Mouse (Mus musculus) kidney, adult 2 months (tissue): ENCODE results near the gene Rab2b.

Experiments used
- CTCF ChIP-seq: fragments of 200-500 bp; conservative IDR thresholded peaks from 2 replicates; pipeline ENCODE4 v1.5.1; 2011; ENCODE audit warnings: low read depth, mild to moderate bottlenecking, control low read depth, low read length, moderate library complexity, mixed read lengths; ENCODE audit not compliant: insufficient read depth, insufficient read length
- POLR2A ChIP-seq: fragments of 200-500 bp; IDR thresholded peaks from one replicate; pipeline ENCODE4 v1.6.1; 2011; ENCODE audit warnings: low read depth, low read length, control low read depth

DNA sequence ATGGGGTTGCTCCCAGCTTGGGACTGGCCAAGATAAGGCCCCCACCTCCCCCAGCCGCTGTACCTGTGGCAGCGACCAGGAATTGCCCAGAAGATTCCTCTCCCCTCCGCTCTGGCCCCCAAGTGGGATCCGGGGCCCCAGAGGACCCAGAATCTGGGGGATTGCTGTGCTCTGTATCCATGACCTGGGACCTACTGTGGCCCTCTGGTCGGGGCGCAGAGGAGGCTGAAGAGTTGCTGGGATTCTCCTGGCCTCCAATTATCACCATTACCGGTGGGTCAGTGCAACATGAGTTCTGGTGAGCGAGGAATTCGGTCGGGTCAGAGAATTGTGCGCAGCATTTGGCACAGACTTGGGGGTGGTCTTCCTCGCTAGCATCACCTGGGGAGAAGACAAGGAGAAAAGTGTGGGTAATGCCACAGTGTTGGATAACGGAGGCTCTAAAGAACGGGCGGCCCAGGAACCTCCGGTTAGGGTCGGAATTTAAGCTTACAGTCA lies 36.0 kb upstream of the Rab2b start:
- TF ChIP-seq CTCF, result no peak
- TF ChIP-seq POLR2A, result no peak
